Mouse (Mus musculus): ENCODE data around the gene Rbms3. TPM values are rescaled to one million over a fixed set of nuclear protein-coding genes. Genes with fewer than 3 reads are reported as not detected.
A peak's percentile ranks its signal among the peaks of the same experiment; 100 is the strongest.

Gene Rbms3
- total and polyA plus RNA-seq, 2 experiments = 2.4 to 4.0 TPM

DNA sequence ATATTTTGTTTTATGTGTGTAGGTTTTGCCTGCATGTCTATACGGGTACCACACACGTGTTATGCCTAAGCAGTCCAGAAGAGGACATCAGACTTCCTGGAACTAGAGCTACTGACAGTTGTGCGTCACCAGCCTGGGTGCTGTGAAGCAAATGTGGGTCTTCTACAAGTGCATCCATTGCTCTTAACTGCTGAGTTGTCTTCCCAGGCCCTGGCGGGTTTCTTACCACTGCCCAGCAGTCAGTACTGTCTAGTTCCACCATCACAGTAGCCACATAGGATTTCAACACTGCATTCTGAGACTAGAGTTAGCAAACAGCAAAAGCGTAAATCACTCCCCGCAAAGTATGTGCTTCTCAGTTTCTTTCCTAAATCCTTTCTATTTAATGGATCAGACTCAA lies 259.6 kb downstream of the Rbms3 start:
- H3K79me2 ChIP-seq (ENCODE audit: control insufficient read depth, insufficient read depth, low read length) = no peaks in the 10 kb centered on the region
- WGBS = 98% methylated on average over 6 of the region's 6 CpGs
- no peaks in the 10 kb centered on the region; the same call in 1 of the 2 replicates for H3K4me1 ChIP-seq (ENCODE audit: control insufficient read depth, insufficient read depth, low read length)
- H3K27ac ChIP-seq (replicated peaks; ENCODE audit: insufficient read depth, low read depth, low read length) = no peak overlapping the region
- H3K27me3 ChIP-seq (ENCODE audit: control insufficient read depth, insufficient read depth, low read length) = no peaks in the 10 kb centered on the region
- TF ChIP-seq CTCF (IDR thresholded peaks at IDR 0.05; ENCODE audit: low read depth, low read length) (no peak), POLR2A (IDR thresholded peaks at IDR 0.05; ENCODE audit: extremely low read depth, insufficient read depth, low read length) (no peak)
- no peak overlapping the region for H3K9ac ChIP-seq (ENCODE audit: low read depth, low read length)
- H3K4me3 ChIP-seq (ENCODE audit: insufficient read depth, low read depth, low read length) = no peak overlapping the region
- H3K36me3 ChIP-seq (ENCODE audit: control insufficient read depth, insufficient read depth, low read length) = no peaks in the 10 kb centered on the region
- no peak for DNase-seq (ENCODE audit: extremely low read depth, low read depth, low spot score)

DNA sequence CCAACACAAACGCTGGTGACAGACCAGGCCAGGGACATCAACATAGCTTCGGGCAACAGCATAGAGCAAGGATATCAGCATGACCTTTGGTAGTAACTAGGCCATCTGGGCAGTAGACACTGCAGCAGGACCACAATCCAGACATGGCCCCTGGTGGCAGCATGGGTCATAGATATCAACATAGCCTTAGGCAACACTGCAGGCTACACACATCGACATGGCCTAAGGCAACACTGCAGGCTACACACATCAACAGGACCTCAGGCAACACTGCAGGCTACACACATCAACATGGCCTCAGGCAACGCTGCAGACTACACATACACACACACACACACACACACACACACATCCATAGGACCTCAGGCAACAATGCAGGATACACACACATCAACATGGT lies 261.7 kb downstream of the Rbms3 start:
- Histone ChIP-seq H3K36me3 (ENCODE audit: control insufficient read depth, insufficient read depth, low read length) (no peaks in the 10 kb centered on the region), H3K27me3 (ENCODE audit: control insufficient read depth, insufficient read depth, low read length) (no peaks in the 10 kb centered on the region), H3K4me1 (ENCODE audit: control insufficient read depth, insufficient read depth, low read length) (no peaks in the 10 kb centered on the region), H3K9ac (ENCODE audit: low read depth, low read length) (no peak overlapping the region), H3K79me2 (ENCODE audit: control insufficient read depth, insufficient read depth, low read length) (no peaks in the 10 kb centered on the region), H3K4me3 (ENCODE audit: insufficient read depth, low read depth, low read length) (no peak overlapping the region), H3K27ac (replicated peaks; ENCODE audit: insufficient read depth, low read depth, low read length) (no peak overlapping the region)
- no peak for DNase-seq (ENCODE audit: extremely low read depth, low read depth, low spot score)
- 95% methylated on average over 4 of the region's 4 CpGs for WGBS
- no peak for TF ChIP-seq CTCF (IDR thresholded peaks at IDR 0.05; ENCODE audit: low read depth, low read length)
- no peak for TF ChIP-seq POLR2A (IDR thresholded peaks at IDR 0.05; ENCODE audit: extremely low read depth, insufficient read depth, low read length)

DNA sequence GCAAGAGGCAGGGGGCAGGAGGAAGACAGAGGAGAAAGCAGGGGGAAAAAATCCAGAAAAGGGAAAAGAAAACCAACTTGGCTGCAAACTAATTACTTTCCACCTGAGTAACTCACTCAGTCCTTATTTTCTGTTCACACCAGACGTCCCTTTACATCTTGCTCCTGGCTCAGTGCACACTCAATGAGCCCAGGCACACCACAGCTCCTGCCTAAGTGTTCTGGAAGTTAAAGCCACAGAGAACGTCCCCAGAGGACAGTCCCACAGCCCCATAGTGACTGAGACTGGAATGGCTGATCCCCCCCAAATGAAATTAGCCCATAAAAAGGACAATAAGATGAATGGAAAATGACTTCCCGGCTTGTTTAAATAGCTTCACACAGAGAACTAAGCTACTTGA lies 265.1 kb downstream of the Rbms3 start:
- no peak overlapping the region for H3K27ac ChIP-seq (replicated peaks; ENCODE audit: insufficient read depth, low read depth, low read length)
- no peaks in the 10 kb centered on the region for H3K79me2 ChIP-seq (ENCODE audit: control insufficient read depth, insufficient read depth, low read length)
- 76% methylated on average over 3 of the region's 3 CpGs for WGBS
- no peak for DNase-seq (ENCODE audit: extremely low read depth, low read depth, low spot score)
- H3K36me3 ChIP-seq (ENCODE audit: control insufficient read depth, insufficient read depth, low read length) = no peaks in the 10 kb centered on the region
- no peak overlapping the region for H3K4me3 ChIP-seq (ENCODE audit: insufficient read depth, low read depth, low read length)
- H3K4me1 ChIP-seq (ENCODE audit: control insufficient read depth, insufficient read depth, low read length) = no peaks in the 10 kb centered on the region
- TF ChIP-seq CTCF (IDR thresholded peaks at IDR 0.05; ENCODE audit: low read depth, low read length) = no peak
- TF ChIP-seq POLR2A (IDR thresholded peaks at IDR 0.05; ENCODE audit: extremely low read depth, insufficient read depth, low read length) = no peak
- H3K9ac ChIP-seq (ENCODE audit: low read depth, low read length) = no peak overlapping the region
- H3K27me3 ChIP-seq (ENCODE audit: control insufficient read depth, insufficient read depth, low read length) = no peaks in the 10 kb centered on the region

DNA sequence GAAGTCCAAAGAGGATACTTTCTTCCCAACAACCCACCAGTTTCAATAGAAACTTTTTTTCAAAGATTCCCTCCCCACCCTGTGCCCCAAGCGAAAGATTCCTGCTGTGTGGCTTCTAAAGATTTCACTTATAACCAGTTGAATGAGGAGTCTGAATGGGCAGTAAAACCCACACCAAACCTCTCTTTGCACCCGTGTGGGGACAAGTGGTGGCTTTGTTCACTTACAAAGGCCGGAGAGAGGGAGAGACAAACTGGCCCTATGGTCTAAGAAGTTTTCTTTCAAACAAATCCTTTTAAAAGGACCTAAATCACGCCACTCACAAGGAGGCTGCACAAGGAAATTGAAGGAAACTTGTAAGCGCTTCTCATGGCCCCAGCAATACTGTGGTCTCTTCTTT lies 268.3 kb downstream of the Rbms3 start:
- TF ChIP-seq CTCF (IDR thresholded peaks at IDR 0.05; ENCODE audit: low read depth, low read length) = no peak
- no peak for TF ChIP-seq POLR2A (IDR thresholded peaks at IDR 0.05; ENCODE audit: extremely low read depth, insufficient read depth, low read length)
- no peak overlapping the region for H3K9ac ChIP-seq (ENCODE audit: low read depth, low read length)
- no peak for DNase-seq (ENCODE audit: extremely low read depth, low read depth, low spot score)
- H3K79me2 ChIP-seq (ENCODE audit: control insufficient read depth, insufficient read depth, low read length) = no peaks in the 10 kb centered on the region
- WGBS = 89% methylated on average over 5 of the region's 5 CpGs
- no peak overlapping the region for H3K27ac ChIP-seq (replicated peaks; ENCODE audit: insufficient read depth, low read depth, low read length)
- H3K27me3 ChIP-seq (ENCODE audit: control insufficient read depth, insufficient read depth, low read length) = no peaks in the 10 kb centered on the region
- no peaks in the 10 kb centered on the region for H3K36me3 ChIP-seq (ENCODE audit: control insufficient read depth, insufficient read depth, low read length)
- no peaks in the 10 kb centered on the region for H3K4me1 ChIP-seq (ENCODE audit: control insufficient read depth, insufficient read depth, low read length)
- no peak overlapping the region for H3K4me3 ChIP-seq (ENCODE audit: insufficient read depth, low read depth, low read length)

DNA sequence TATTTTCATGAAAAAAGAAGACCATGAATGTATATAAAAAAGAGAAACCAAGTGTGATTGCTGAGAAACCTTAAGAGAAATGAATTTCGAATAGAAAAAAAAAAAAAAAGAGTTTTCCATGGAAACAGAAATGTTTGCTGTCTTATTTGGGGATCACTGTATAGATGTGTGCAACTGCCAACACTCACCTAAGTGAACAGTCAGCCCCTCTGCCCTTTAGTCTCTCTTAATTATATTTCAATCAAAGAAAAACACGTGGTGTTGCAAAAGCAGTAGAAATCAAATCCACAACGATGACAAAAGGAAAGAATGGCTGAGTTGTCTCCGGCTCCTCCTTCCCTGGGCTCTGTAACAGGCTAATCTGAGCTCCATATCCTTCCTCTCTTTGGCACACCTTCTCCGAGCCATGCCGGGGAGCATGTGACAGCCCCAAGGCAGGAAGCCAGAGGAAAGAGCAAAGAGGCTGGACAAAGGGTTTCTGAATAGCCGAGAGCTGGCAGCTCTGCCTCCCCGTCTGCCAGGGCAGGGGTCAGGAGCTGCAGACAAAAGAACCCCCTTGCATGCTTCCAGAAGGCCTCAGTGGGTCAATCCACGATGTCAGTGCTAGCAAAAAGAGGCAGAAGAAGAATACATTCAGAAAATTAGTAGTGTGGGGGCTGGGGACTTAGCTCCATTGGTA lies 272.8 kb downstream of the Rbms3 start:
- H3K36me3 ChIP-seq (ENCODE audit: control insufficient read depth, insufficient read depth, low read length) = no peaks in the 10 kb centered on the region
- no peak overlapping the region for H3K4me3 ChIP-seq (ENCODE audit: insufficient read depth, low read depth, low read length)
- TF ChIP-seq CTCF (IDR thresholded peaks at IDR 0.05; ENCODE audit: low read depth, low read length) = no peak
- no peak for TF ChIP-seq POLR2A (IDR thresholded peaks at IDR 0.05; ENCODE audit: extremely low read depth, insufficient read depth, low read length)
- WGBS = 29% methylated on average over 9 of the region's 9 CpGs
- H3K4me1 ChIP-seq (ENCODE audit: control insufficient read depth, insufficient read depth, low read length) = no peaks in the 10 kb centered on the region
- no peaks in the 10 kb centered on the region for H3K27me3 ChIP-seq (ENCODE audit: control insufficient read depth, insufficient read depth, low read length)
- peak overlapping the region; percentile 42; the same call in 1 of the 2 replicates for H3K27ac ChIP-seq (replicated peaks; ENCODE audit: insufficient read depth, low read depth, low read length)
- H3K79me2 ChIP-seq (ENCODE audit: control insufficient read depth, insufficient read depth, low read length) = no peaks in the 10 kb centered on the region
- DNase-seq (ENCODE audit: extremely low read depth, low read depth, low spot score) = peak; percentile 19
- H3K9ac ChIP-seq (ENCODE audit: low read depth, low read length) = no peak overlapping the region

DNA sequence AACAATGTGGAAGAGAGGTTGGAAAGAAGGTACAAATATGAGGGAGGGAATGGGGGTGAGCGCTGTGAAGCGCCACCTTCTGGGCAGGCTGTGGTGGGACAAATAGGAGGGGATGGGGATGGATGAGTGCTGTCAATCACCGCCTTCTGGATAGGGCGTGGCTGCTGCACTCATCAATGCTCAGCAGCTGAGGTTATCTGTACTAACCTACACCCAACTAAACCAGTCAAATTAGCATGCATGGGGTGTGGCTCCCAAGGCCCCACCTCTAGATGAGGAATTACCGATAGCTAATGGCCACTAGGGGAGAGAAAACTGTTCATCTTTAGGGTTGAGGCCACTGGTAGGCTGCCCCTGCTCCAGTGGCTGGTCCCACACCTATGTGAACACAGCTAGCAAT lies 274.2 kb downstream of the Rbms3 start:
- DNase-seq (ENCODE audit: extremely low read depth, low read depth, low spot score) = no peak
- Histone ChIP-seq H3K9ac (ENCODE audit: low read depth, low read length) (no peak overlapping the region), H3K79me2 (ENCODE audit: control insufficient read depth, insufficient read depth, low read length) (no peaks in the 10 kb centered on the region), H3K27ac (replicated peaks; ENCODE audit: insufficient read depth, low read depth, low read length) (no peak overlapping the region), H3K36me3 (ENCODE audit: control insufficient read depth, insufficient read depth, low read length) (no peaks in the 10 kb centered on the region), H3K27me3 (ENCODE audit: control insufficient read depth, insufficient read depth, low read length) (no peaks in the 10 kb centered on the region), H3K4me3 (ENCODE audit: insufficient read depth, low read depth, low read length) (no peak overlapping the region), H3K4me1 (ENCODE audit: control insufficient read depth, insufficient read depth, low read length) (no peaks in the 10 kb centered on the region)
- WGBS = 81% methylated on average over 5 of the region's 5 CpGs
- no peak for TF ChIP-seq POLR2A (IDR thresholded peaks at IDR 0.05; ENCODE audit: extremely low read depth, insufficient read depth, low read length)
- TF ChIP-seq CTCF (IDR thresholded peaks at IDR 0.05; ENCODE audit: low read depth, low read length) = no peak

Data from liver, adult 2 months (tissue).